Mouse (Mus musculus) kidney, postnatal 25 days (tissue): ENCODE data around the gene Gm49336.

Source experiments
- DNase-seq, 2 experiments: peaks; one replicate each; pipeline ENCODE4 v3.0.0; 2021; ENCODE audit warnings: mixed read lengths in 2 of 2

Gene Gm49336

DNA sequence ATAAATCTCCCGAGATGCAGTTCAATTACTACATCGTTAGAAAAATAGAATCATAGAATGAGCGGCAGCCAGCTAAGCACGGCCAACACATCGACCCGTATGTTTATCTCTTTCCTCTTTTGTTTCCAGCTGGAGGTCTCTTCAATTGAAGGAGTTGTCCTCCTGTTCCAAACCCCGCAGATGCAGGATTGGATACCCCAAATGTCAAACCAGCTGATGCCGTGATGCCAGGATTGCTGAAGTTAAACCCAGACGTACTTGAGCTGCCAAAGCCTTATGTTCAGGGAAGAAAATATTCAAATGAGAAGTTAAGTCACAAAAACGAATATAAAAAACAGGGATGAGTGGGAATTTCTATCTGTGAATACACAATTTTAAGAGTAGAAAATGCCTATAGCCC, 31.4 kb downstream of the Gm49336 start:
- DNase-seq = no peak

DNA sequence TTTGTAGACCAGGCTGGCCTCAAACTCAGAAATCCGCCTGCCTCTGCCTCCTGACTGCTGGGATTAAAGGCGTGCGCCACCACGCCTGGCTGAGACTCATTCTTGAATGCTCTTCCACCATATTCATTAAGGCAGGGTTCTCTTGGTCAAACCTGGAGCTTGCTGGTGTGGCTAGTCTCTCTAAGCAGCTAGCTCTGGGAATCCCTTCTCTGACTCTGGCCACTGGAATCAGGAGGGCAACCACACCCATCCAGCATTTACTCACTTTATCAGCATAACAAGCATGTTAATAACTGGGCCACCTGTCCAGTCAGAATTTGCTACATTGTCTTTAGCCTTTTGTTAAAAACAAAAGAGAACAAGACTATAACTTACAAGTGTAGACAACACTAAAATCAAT, 33.7 kb downstream of the Gm49336 start:
- no peak for DNase-seq

DNA sequence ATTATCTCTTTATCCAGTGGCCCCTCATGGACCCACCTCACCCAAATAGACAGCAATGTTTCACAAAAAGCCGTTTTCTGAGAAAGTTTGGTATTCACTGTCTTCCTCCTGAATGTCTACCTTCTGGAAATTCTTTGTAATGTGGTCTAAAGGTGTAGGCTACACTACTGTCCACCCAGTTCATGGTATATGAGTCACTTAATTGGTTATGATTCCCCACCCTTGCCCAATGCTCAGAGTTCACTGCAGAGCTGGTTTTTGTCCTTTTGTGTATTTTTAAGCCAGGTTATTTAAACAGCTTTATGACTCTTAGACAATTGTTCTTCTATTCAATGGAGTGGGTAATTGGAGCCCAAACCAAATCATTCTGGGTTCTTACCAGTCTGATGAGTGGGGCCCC, 35.2 kb downstream of the Gm49336 start:
- no peak for DNase-seq

DNA sequence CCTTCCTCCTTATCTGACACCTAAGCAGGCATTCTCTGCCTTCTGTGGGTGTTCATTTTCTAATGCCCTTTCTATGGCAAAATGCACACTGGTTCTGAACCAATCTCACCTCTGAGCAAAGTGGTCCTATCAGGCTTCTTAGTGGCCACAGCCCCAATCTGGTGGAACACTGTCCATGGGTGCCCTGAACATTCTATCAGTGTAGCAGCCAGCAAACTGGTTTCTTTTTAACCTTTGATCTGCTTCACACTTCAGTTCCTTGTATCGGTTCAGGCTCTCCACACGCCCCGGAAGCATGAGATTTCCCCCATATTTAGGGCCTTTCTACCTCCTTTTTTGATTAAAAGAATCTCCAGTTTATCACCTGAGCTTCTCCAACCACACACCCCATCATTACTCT, 36.3 kb downstream of the Gm49336 start:
- DNase-seq = no peak

DNA sequence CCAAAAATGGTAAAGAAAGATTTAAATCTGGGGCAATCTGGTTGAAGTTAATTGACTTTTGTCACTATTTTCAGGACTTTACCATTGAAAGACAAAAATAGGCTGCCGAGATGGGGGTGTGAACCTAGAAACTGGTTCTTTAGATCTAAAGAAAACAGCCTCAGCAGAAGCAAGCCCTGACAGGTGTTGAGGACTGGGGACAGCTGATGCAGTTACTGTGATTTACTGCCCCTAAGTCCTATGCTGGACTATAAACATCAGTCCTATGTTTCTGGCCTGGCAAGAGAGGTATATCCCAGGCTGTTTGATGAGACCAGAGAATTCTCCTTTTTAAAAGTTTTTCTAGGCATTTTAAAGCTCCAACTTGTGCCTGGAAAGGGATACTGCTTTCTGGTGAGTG, 37.3 kb downstream of the Gm49336 start:
- no peak for DNase-seq

DNA sequence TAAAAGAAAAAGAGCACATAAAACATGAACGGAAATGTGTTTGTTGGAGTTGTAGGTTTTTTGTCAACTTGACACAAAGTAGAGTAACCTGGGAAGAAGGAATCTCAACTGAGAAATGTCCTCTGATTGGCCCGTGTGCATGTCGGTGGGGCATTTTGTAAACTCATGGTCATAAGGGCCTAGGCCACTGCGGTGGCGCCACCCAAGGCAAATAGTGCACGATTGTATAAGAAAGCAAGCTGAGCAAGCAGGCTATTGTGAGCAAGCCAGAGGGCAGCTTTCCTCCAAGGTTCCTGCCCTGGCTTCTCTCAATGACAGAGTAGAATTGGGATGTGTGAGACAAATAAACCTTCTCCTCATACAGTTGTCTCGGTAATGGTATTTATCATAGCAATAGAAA, 42.1 kb downstream of the Gm49336 start:
- no peak for DNase-seq

DNA sequence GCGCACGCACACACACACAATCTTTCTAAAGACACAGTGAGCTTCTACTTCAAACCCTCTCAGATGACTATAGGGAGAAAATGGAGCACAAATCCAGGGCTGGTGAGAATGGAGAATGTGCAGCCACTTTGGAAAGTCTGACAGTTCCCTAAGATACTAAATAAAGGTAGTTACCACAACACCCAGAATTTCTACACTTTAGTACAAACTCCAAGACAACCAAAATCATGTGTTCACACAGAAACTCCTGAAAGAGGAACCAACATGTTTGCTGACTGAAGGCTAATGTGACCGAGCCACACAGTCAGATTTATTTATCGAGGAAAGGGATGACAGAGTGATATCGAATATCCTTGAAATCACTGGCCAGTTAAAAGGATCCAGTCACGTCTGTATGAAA, 46.3 kb downstream of the Gm49336 start:
- DNase-seq = no peak

DNA sequence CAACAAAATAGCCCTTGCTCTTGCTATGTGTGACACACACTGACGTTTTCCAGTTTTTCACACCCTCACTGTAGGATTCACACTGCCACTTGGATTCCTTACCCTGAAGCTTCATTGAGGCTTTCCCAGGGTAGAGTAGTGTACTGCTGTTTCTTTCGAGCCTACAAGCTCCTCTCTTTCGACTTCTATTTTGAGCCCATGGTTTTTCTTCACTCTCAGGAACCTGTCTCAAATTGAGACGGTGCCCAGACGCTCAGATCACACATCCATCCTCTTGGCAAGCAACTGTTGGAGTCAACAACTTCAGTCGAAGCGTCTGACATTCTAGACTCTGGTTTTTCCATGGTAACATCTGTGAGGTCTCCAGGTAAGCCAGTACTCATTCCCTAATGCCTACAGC, 54.4 kb downstream of the Gm49336 start, which contains the start of gene Atp8a2:
Gene Atp8a2, minus strand, starts transcription at position 296 of the 400 bp plus-strand sequence.
- no peak for DNase-seq

DNA sequence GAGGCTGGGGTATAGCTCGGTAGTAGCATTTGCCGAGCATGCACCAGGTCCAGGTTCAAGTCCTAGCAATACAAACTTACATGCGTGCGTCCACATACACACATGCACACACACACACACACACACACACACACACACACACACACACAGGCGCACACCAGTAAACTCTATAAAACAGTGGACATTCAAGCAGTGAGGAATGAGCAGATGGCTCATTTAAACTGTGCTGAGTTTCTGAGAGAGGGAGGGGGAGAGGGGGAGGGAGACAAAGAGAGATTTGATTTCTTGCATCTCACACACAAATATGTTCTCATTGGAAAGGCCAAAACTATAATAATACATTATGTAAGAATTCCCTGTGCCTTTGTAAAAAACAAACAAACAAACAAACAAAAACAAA, 55.3 kb downstream of the Gm49336 start:
- DNase-seq = no peak

DNA sequence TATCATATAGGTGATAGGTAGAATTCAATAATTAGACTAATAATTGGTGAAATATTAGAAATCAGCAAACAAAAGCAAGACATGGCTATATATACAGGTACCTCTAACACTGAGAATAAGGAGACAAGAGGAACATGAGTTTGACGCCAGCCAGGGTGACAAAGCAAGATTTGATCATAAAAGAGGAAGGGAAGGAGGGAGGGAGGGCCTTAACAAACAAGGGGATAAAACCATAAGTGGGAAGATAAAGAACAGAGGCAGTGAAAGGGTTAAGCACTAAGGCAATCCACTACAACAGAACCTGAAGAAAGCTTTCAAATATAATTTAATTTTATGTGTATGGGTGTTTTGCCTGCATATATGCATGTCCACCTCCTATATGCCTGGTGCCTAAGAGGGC, 56.7 kb downstream of the Gm49336 start:
- DNase-seq = no peak

DNA sequence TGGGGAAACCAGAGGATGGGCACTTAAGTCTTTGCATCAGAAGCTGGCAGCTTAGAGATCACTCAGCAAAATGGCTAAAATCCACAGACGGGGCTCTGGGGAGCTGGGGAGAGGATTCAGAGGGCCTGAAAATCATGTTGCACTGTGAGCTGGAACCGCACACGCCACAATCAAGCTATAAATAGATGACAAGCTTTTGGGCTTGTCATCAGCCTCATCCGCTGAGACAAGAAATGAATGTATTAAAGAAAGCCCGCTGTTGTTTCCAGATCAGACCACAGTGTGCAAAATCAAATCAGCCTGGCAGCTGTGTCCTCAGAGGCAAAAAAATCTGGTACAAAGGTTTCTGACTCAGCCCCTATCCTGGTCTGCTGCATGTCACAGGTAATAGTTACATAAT, 61.5 kb downstream of the Gm49336 start:
- no peak for DNase-seq

DNA sequence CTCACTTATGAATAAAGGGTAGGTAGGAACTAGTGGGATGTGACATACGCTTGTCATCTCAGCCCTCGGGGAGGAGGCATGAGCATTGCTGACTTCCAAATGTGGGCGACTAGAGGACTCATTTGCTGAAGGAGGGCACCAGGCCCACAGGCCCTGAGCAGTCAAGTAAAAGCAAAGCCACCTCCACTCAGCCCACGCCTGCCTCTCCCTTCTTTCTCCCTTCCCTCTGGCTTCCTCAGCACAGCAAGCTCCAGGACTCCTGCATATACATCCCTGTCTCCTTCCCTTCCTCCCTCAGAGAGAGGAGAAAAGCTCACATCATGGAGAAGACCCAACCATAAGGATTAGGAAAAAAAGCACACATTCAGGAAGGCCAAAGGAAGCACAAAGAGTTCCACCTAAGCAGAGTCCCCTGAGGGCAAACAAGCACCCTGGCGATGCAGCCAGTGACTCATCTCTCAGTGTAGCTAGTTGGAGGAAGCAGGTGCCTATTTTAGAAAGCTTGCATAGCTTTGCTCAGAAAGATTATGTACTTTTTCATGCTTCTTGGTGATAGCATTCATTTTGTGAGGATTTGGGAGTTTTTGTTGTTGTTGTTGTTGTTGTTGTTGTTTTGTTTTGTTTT, 63.0 kb downstream of the Gm49336 start:
- peak in 1 of 2 experiments; percentile 29 for DNase-seq

DNA sequence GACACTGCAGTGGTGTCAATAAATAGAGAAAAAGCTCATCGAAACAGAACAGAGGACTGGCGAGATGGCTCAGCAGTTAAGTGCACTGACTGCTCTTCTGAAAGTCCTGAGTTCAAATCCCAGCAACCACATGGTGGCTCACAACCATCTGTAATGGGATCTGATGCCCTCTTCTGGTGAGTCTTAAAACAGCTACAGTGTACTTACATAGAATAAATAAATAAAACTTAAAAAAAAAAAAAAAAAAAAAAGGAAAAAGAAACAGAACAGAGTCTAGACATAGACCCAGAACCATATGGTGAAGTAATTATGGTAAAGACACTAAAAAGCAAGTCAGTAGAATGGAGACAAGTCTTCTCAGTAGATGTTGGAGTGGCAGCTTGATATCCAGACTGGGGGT, 70.0 kb downstream of the Gm49336 start:
- no peak for DNase-seq

DNA sequence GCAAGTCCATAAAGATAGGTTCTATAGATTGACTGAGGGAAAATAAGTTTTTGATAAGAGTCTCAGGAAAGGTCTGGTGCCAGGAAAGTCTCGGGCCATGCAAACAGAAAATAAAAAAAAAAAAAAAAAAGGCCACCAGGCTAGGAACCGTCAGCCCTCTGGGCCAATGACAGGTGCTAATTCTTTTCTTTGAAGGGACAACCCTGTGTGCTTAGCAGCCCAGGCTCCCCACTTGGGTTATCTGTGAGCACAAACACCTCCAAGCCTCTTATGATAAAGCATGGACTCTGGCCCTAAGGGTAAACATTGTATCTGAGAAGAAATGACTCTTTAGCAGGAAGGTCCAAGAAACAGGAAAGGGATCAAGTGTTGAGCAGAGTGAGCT, 72.7 kb downstream of the Gm49336 start:
- peak in 1 of 2 experiments; percentile 2 for DNase-seq

DNA sequence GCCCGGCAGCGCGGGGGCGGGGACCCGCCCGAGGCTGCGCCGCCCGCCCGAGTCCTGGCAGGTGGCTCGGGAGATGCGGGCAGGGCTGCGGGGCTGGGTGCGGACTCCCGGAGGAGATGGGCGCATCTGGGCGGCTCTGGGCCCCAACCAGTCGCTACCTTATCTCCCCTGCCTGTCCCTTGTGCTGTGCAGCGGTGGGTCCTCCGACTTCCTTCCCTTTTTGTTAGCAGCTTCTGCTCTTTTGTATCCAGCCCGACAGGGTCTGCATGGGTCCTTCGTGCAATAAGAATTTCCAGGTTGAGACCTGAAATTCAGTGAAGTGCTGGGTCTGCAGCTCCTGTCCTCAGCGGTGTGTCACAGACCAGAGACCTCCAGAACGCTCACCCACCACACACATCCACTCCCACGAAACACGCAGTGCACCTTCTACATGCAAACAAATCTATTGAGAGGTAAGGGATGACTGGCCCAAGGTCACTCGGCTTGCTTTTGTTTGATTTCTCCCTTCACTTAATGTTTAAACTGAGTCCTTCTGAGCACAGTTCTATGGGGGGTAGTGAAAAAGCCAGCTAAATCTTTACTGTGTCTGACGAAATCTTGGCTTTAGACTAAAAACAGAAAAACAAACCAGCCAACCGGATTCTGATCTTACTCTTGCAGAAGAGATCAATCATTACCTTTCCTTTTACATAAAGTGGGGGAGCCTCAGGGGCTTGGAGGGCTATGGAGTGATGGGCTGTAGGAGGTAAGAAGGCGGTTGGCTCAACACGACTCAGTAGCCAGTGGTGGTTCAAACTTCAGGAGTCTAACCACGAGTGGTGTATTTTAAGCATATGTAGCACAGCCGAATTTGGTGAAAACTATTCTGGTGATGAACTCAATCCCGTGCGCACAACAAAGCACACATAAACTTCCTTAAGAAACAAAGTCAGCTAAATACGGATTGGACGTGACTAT, 73.4 kb downstream of the Gm49336 start:
- DNase-seq = peak in 1 of 2 experiments; percentile 34

DNA sequence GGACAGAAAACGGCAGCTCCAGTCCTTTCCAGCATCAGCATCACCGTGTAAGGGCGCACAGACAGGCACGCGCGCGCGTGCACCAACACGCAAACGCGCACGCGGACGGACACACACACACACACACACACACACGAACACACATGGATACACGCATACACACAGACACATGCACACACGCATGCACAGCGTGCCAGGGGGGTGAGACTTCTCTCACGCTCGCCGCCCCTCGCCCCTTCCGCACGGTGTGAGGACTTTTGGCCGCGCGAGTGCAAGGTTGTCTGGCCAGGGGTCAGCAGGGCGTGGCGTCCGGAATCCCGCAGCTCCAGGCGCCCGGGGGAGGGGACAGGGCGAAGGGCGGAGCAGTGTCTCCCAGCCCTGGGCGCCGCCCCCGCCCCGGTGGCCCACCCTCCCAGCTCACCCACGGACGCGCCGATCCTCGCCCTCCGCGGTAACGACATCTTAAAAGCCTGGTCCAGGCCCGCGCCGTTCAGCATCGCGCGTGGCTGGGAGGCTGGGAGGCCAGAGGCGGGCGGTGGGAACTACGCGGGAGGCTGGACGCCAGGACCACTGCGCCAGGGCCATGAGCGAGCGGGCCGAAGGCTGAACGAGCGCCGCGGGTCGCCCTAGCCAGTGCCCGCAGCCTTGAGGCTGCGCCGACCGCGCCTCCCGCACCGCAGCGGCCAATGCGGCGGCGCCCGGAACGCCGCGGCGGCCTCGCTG, 74.3 kb downstream of the Gm49336 start:
- DNase-seq = peak; percentile 42 to 66

DNA sequence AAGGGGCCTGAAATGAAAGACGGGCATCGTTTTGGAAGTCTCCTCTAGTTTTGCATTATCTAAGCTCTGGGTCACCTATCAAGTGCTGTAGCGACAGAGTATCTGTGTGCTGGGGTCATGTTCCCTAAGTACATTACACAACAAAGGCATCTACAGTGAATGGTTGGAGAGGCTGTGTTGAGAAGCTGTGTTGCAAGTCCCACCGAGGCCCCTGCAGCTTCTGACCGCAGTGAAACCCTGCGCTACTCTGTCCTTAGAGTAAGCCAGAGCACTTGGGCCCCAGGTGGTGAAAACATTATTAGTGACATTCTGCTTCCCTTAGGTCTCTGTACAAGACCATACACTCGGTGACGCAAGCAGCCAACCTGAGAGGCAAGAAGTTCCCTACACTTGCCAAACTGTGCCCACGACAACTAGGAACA, 74.8 kb downstream of the Gm49336 start:
- DNase-seq = no peak

DNA sequence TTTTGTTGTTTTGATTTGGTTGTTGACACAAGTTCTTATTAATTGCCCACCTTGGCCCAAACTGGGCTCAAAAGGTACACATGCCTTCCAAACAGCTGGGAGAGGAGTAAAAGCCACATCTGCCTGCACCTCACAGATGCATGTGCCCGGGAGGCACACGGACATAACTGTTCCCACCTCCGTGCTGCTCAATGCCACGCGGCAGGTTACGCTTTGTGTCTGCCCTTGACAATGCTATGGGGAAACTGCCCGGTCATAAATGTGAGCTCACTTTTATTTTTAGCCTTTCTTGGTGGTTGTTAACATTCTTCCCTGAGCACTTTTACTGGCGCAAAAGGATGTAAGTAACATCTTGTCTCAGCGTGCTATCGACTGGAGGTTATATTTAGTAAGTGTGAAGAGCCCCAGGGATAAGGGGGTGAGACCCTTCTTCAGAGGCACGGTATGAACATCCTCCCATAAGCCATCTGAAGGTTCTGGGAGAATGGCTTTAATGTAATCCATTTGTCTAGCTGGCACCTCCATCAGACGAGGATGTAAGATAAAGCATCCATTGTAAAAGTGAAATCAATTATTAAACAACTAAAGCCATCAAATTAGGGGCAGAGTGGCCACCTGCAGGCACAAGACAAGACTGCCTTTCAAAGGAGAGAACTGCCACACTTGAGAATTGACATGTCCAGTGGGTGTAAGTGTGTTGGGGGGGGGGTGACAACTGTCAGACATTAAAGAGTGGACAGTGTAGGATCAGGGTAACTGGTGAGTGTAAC, 78.8 kb downstream of the Gm49336 start:
- DNase-seq = no peak

DNA sequence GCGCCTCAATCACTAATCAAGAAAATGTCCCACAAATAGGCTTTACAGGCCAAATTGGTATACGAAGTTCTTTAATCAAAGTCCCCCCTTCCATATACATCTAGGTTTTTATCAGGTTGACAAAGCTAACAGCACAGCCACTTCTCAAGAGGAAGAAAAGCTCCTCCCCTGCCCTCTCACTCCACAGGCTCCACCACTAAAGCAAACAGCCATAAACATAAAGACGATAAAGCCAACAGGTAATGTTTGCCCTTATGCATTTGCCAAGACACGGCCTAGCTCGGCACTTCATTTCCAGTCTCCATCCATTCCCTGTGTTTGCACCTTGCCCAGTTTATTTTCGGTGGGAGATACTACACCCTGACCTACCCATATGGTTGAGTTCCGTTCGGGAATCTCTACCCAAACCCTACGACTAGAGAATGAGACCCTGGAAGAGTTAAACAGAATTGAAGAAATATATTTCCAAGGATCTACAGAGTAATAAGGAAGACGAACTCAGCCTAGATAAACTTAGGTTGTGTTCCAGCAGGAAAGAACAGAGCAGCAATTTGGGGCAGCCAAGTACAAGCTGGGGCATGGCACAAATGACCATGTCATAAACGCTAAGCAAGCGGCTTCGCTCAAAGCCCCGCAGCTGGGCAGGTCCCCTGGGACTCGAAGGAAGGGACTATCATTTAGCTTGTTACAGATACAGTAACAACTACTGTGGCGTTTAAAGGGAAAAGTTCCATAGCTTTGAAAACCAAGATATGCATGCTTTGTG, 80.3 kb downstream of the Gm49336 start:
- no peak for DNase-seq

DNA sequence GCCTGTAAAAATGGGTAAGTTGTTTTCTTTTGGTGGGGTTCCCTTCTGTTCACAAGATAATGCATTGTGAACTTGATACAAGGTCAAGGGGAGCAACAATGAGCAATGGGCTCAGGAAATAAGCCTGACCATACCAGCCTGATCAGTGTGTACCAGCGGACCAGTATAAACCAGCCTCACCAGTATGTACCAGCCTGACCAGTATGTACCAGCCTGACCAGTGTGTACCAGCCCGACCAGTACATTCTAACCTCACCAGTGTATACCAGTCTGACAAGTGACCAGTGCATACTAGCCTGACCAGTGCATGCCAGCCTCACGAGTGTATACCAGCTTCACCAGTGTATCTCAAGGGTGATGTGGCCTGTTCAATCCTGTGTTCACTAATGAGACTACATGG, 87.9 kb downstream of the Gm49336 start:
- no peak for DNase-seq
